Mouse (Mus musculus) lung, adult 2 months (tissue): ENCODE data around the gene C1rl.
"Not testable (repeated sequence)": the region's sequence is repeated elsewhere in the genome, so short reads cannot be mapped to it uniquely, and the experiment has no call there.

Source experiments
- CTCF ChIP-seq: fragments of 200-500 bp; IDR thresholded peaks from 2 replicates; pipeline ENCODE4 v1.5.1; 2011; ENCODE audit warnings: mild to moderate bottlenecking, low read length, control low read depth; ENCODE audit not compliant: insufficient read depth
- POLR2A ChIP-seq: fragments of 200-500 bp; IDR thresholded peaks from 2 replicates; pipeline ENCODE4 v1.6.1; 2011; ENCODE audit warnings: low read depth, mild to moderate bottlenecking, control low read depth, low read length, borderline replicate concordance; ENCODE audit errors: extremely low read depth

DNA sequence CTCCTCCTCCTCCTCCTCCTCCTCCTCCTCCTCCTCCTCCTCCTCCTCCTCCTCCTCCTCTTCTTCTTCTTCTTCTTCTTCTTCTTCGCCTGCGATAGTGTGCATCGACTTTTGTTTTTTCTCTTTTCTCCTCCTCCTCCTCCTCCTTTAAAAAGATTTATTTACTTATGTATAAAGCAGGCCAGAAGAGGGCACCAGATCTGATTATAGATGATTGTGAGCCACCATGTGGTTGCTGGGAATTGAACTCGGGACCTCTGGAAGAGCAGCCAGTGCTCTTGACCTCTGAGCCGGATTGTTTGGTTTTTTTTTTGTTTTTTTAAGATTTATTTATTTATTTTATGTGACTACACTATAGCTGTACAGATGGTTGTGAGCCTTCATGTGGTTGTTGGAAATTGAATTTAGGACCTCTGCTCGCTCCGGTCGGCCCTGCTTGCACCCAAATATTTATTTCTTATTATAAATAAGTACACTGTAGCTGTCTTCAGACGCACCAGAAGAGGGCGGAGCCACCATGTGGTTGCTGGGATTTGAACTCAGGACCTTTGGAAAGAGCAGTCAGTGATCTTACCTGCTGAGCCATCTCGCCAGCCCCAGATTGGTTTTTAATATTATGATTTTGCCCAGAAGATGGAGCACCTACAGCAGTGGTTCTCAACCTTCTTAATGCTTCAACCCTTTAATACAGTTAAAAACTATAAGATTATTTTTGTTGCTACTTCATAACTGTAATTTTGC is 17.4 kb upstream of the C1rl start:
- not testable (repeated sequence) for TF ChIP-seq POLR2A, CTCF
